ENCODE assay signal across 8 mouse cellular contexts in the genomic region with DNA sequence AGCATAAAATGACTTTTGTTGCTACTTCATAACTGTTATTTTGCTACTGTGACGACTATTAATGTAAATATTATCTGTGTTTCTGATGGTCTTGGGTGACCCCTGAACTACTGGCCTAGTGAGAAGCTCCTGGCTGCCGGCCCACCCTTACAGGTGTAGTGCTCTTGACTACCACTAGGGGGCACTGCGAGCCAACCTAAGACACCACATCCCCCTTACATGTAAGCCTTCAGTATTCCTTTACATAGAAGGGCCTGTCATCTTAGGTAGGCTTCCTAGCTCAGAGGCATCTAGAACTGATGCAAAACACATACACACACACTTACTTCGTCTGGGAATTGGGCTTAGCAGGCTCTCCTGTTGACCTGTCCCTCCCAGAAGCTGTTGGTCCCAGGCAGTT. TPM values are rescaled to one million over a fixed set of nuclear protein-coding genes. Genes with fewer than 3 reads are reported as not detected.
DNase-seq lines count a peak whose midpoint lies in the region; ATAC-seq and TF ChIP-seq lines count a peak whose summit lies in the region.

No protein-coding gene starts in this region.

- ATAC-seq in heart, postnatal 0 days (ENCODE audit: insufficient read depth, low read depth): peak; percentile 48

- H3K4me2 ChIP-seq in heart, postnatal 0 days (ENCODE audit: low read depth, low read length): no peak overlapping the region

- H3K27me3 ChIP-seq in forebrain, embryonic 10.5 days (ENCODE audit: poor library complexity, severe bottlenecking): no peaks in the 10 kb centered on the region
- H3K27me3 ChIP-seq in heart, postnatal 0 days (ENCODE audit: control insufficient read depth, insufficient read depth, low read length): no peaks in the 10 kb centered on the region

- no peak overlapping the region for H3K9ac ChIP-seq in heart, postnatal 0 days (replicated peaks; ENCODE audit: low read depth, low read length)

- H3K4me3 ChIP-seq in forebrain, embryonic 10.5 days: no peak overlapping the region
- H3K4me3 ChIP-seq in heart, postnatal 0 days (ENCODE audit: low read depth, low read length): no peak overlapping the region

- H3K27ac ChIP-seq in forebrain, embryonic 10.5 days: no peak overlapping the region
- H3K27ac ChIP-seq in heart, postnatal 0 days (ENCODE audit: low read depth): no peak overlapping the region

- peaks cover 6% of the 10 kb centered on the region; the same call in 1 of the 2 replicates for H3K9me3 ChIP-seq in forebrain, embryonic 10.5 days
- H3K9me3 ChIP-seq in heart, postnatal 0 days (replicated peaks; ENCODE audit: control insufficient read depth, low read length): peaks cover 7% of the 10 kb centered on the region; the same call in 1 of the 2 replicates

- no peak for TF ChIP-seq EP300 in heart, postnatal 0 days (IDR thresholded peaks at IDR 0.05; ENCODE audit: low read depth)

- DNase-seq in heart, adult 11 months: peak; percentile 97
- no peak for DNase-seq in heart, adult 8-10 months (ENCODE audit: low spot score)
- peak; percentile 88 for DNase-seq in brain, adult 2 months (ENCODE audit: low read depth, low spot score)
- DNase-seq in forebrain, embryonic 10.5 days (ENCODE audit: extremely low spot score, low spot score): peak; percentile 79
- peak; percentile 71 for DNase-seq in heart, postnatal 0 days (ENCODE audit: low spot score)
- DNase-seq in layer of hippocampus, postnatal 36 days: peak; percentile 60 to 68
- peak; percentile 85 for DNase-seq in mesoderm, embryonic 11.5 days (ENCODE audit: low read depth, low spot score)
- DNase-seq in skeletal muscle tissue, adult 2 months (ENCODE audit: low read depth, low spot score): peak; percentile 79

- H3K36me3 ChIP-seq in forebrain, embryonic 10.5 days (replicated peaks): no peaks in the 10 kb centered on the region
- H3K36me3 ChIP-seq in heart, postnatal 0 days (replicated peaks; ENCODE audit: control insufficient read depth, insufficient read depth, low read length): no peaks in the 10 kb centered on the region

- peak; percentile 95 for TF ChIP-seq CTCF in heart, postnatal 0 days (IDR thresholded peaks at IDR 0.05; ENCODE audit: low read depth)

- H3K4me1 ChIP-seq in forebrain, embryonic 10.5 days: peaks cover 20% of the 10 kb centered on the region
- peaks cover 8% of the 10 kb centered on the region; the same call in 1 of the 2 replicates for H3K4me1 ChIP-seq in heart, postnatal 0 days (ENCODE audit: control insufficient read depth, insufficient read depth)

- 8% methylated on average over 4 of the region's 4 CpGs for WGBS in forebrain, embryonic 10.5 days
- 9% methylated on average over 4 of the region's 4 CpGs for WGBS in heart, postnatal 0 days

RNA-seq across cellular contexts. Expression of a gene that starts 41.3 kb away (rescaled TPM):
- total RNA-seq in heart, adult 8-10 months (2022): 10 to 100 TPM; 19.9 to 23.5 (median 21.4) TPM
- 79.0 and 81.7 TPM in 2 replicates for polyA plus RNA-seq in forebrain, embryonic 10.5 days (2016; fragmentation: Nextera tagmentation; extraction: Ambion mirVana)
- 50.9 and 52.2 TPM in 2 replicates for total RNA-seq in heart, postnatal 0 days (2014; rRNA removed; ENCODE audit: low replicate concordance)
- polyA plus RNA-seq in heart, postnatal 0 days (2015; fragmentation: Nextera tagmentation; extraction: Ambion mirVana): 38.8 and 41.5 TPM in 2 replicates
- total RNA-seq in layer of hippocampus, postnatal 36 days (2021): 10 to 100 TPM; 43.2 to 48.8 TPM
